Mouse (Mus musculus): ENCODE measurements around the gene Tmem204. TPM values are rescaled to one million over a fixed set of nuclear protein-coding genes. Genes with fewer than 3 reads are reported as not detected.
"Not testable (repeated sequence)": the region's sequence is repeated elsewhere in the genome, so short reads cannot be mapped to it uniquely, and the experiment has no call there.

Tmem204 gene
- 22.2 and 25.8 TPM in 2 replicates for polyA plus RNA-seq (2015; fragmentation: Nextera tagmentation; extraction: Ambion mirVana)

GRCm38 (mm10) chr17:25083444-25083931 lies at the start of gene Tmem204:
Gene Tmem204 (minus strand): TSS chr17:25083591.
- Histone ChIP-seq H3K27me3 (replicated peaks; ENCODE audit: control insufficient read depth, insufficient read depth, low read length) (no peaks in the 10 kb centered on the region), H3K36me3 (ENCODE audit: control insufficient read depth, insufficient read depth, low read length) (no peaks in the 10 kb centered on the region), H3K9ac (ENCODE audit: low read depth, low read length) (peak within 1 kb of the TSS; percentile 33; the same call in 1 of the 2 replicates), H3K4me2 (ENCODE audit: low read depth, low read length) (peak within 1 kb of the TSS; percentile 20), H3K4me3 (ENCODE audit: low read length) (no peak within 1 kb of the TSS), H3K4me1 (ENCODE audit: control insufficient read depth, insufficient read depth, low read length) (peaks cover 30% of the 10 kb centered on the region), H3K27ac (ENCODE audit: low read length) (peak within 1 kb of the TSS; percentile 98), H3K9me3 (ENCODE audit: control insufficient read depth, low read length) (no peaks in the 10 kb centered on the region)
- ATAC-seq = peak; percentile 87
- WGBS = 32% methylated on average over 7 of the region's 7 CpGs

- H3K9ac ChIP-seq (ENCODE audit: low read depth, low read length) = no peak overlapping the region
- no peak for ATAC-seq
- H3K27ac ChIP-seq (ENCODE audit: low read length) = no peak overlapping the region
- no peak overlapping the region for H3K4me2 ChIP-seq (ENCODE audit: low read depth, low read length)
- H3K9me3 ChIP-seq (ENCODE audit: control insufficient read depth, low read length) = no peaks in the 10 kb centered on the region
- H3K36me3 ChIP-seq (ENCODE audit: control insufficient read depth, insufficient read depth, low read length) = no peaks in the 10 kb centered on the region
- 85% methylated on average over 1 of the region's 1 CpGs for WGBS
- peaks cover 11% of the 10 kb centered on the region for H3K4me1 ChIP-seq (ENCODE audit: control insufficient read depth, insufficient read depth, low read length)
- H3K4me3 ChIP-seq (ENCODE audit: low read length) = no peak overlapping the region
- no peaks in the 10 kb centered on the region for H3K27me3 ChIP-seq (replicated peaks; ENCODE audit: control insufficient read depth, insufficient read depth, low read length)
Measured at GRCm38 (mm10) chr17:25130060-25130459, 46.7 kb upstream of the Tmem204 start.

GRCm38 (mm10) chr17:25127681-25128080 lies 44.3 kb upstream of the Tmem204 start:
- Histone ChIP-seq H3K4me3 (ENCODE audit: low read length) (no peak overlapping the region), H3K4me2 (ENCODE audit: low read depth, low read length) (no peak overlapping the region), H3K9me3 (ENCODE audit: control insufficient read depth, low read length) (no peaks in the 10 kb centered on the region), H3K4me1 (ENCODE audit: control insufficient read depth, insufficient read depth, low read length) (no peaks in the 10 kb centered on the region), H3K9ac (ENCODE audit: low read depth, low read length) (no peak overlapping the region), H3K36me3 (ENCODE audit: control insufficient read depth, insufficient read depth, low read length) (no peaks in the 10 kb centered on the region), H3K27me3 (replicated peaks; ENCODE audit: control insufficient read depth, insufficient read depth, low read length) (no peaks in the 10 kb centered on the region), H3K27ac (ENCODE audit: low read length) (no peak overlapping the region)
- WGBS = 60% methylated on average over 9 of the region's 9 CpGs
- no peak for ATAC-seq

GRCm38 (mm10) chr17:25127079-25127478 lies 43.7 kb upstream of the Tmem204 start:
- no peak overlapping the region for H3K9ac ChIP-seq (ENCODE audit: low read depth, low read length)

GRCm38 (mm10) chr17:25125442-25126060 lies 42.2 kb upstream of the Tmem204 start:
- not testable (repeated sequence) for H3K4me2 ChIP-seq (ENCODE audit: low read depth, low read length); H3K36me3 ChIP-seq (ENCODE audit: control insufficient read depth, insufficient read depth, low read length); ATAC-seq; H3K9me3 ChIP-seq (ENCODE audit: control insufficient read depth, low read length); H3K27ac ChIP-seq (ENCODE audit: low read length); H3K4me1 ChIP-seq (ENCODE audit: control insufficient read depth, insufficient read depth, low read length); H3K9ac ChIP-seq (ENCODE audit: low read depth, low read length); H3K4me3 ChIP-seq (ENCODE audit: low read length); H3K27me3 ChIP-seq (replicated peaks; ENCODE audit: control insufficient read depth, insufficient read depth, low read length)
- WGBS = 76% methylated on average over 3 of the region's 3 CpGs

More at GRCm38 (mm10) chr17:25127079-25127478, 43.7 kb upstream of the Tmem204 start:
- WGBS = 48% methylated on average over 8 of the region's 8 CpGs
- no peak overlapping the region for H3K4me2 ChIP-seq (ENCODE audit: low read depth, low read length)
- no peak overlapping the region for H3K27ac ChIP-seq (ENCODE audit: low read length)
- no peak overlapping the region for H3K4me3 ChIP-seq (ENCODE audit: low read length)
- no peak; the same call in 1 of the 2 replicates for ATAC-seq
- no peaks in the 10 kb centered on the region for H3K4me1 ChIP-seq (ENCODE audit: control insufficient read depth, insufficient read depth, low read length)
- no peaks in the 10 kb centered on the region for H3K27me3 ChIP-seq (replicated peaks; ENCODE audit: control insufficient read depth, insufficient read depth, low read length)
- H3K36me3 ChIP-seq (ENCODE audit: control insufficient read depth, insufficient read depth, low read length) = no peaks in the 10 kb centered on the region
- H3K9me3 ChIP-seq (ENCODE audit: control insufficient read depth, low read length) = no peaks in the 10 kb centered on the region

- Histone ChIP-seq H3K4me1 (ENCODE audit: control insufficient read depth, insufficient read depth, low read length) (no peaks in the 10 kb centered on the region), H3K4me3 (ENCODE audit: low read length) (no peak overlapping the region), H3K27me3 (replicated peaks; ENCODE audit: control insufficient read depth, insufficient read depth, low read length) (0 out of 2 replicates have a peak, but pooled peaks cover 3% of the 10 kb centered on the region), H3K4me2 (ENCODE audit: low read depth, low read length) (no peak overlapping the region), H3K36me3 (ENCODE audit: control insufficient read depth, insufficient read depth, low read length) (no peaks in the 10 kb centered on the region), H3K9me3 (ENCODE audit: control insufficient read depth, low read length) (no peaks in the 10 kb centered on the region), H3K9ac (ENCODE audit: low read depth, low read length) (no peak overlapping the region), H3K27ac (ENCODE audit: low read length) (no peak overlapping the region)
- WGBS = 30% methylated on average over 7 of the region's 7 CpGs
- no peak for ATAC-seq
Measured at GRCm38 (mm10) chr17:25123979-25124378, 40.6 kb upstream of the Tmem204 start.

GRCm38 (mm10) chr17:25120406-25120805 lies 37.0 kb upstream of the Tmem204 start, which contains the start of gene Ptx4:
Gene Ptx4 (plus strand): TSS chr17:25120760.
- H3K36me3 ChIP-seq (ENCODE audit: control insufficient read depth, insufficient read depth, low read length) = no peaks in the 10 kb centered on the region
- no peak within 1 kb of the TSS for H3K4me3 ChIP-seq (ENCODE audit: low read length)
- no peaks in the 10 kb centered on the region for H3K9me3 ChIP-seq (ENCODE audit: control insufficient read depth, low read length)
- no peak within 1 kb of the TSS for H3K4me2 ChIP-seq (ENCODE audit: low read depth, low read length)
- no peak for ATAC-seq
- no peak within 1 kb of the TSS for H3K9ac ChIP-seq (ENCODE audit: low read depth, low read length)
- 41% methylated on average over 3 of the region's 3 CpGs for WGBS
- no peaks in the 10 kb centered on the region for H3K4me1 ChIP-seq (ENCODE audit: control insufficient read depth, insufficient read depth, low read length)
- no peak within 1 kb of the TSS for H3K27ac ChIP-seq (ENCODE audit: low read length)
- H3K27me3 ChIP-seq (replicated peaks; ENCODE audit: control insufficient read depth, insufficient read depth, low read length) = 0 out of 2 replicates have a peak, but pooled peaks cover 3% of the 10 kb centered on the region

GRCm38 (mm10) chr17:25117263-25117662 lies 33.9 kb upstream of the Tmem204 start:
- ATAC-seq = no peak
- Histone ChIP-seq H3K4me3 (ENCODE audit: low read length) (no peak overlapping the region), H3K4me2 (ENCODE audit: low read depth, low read length) (no peak overlapping the region), H3K9me3 (ENCODE audit: control insufficient read depth, low read length) (no peaks in the 10 kb centered on the region), H3K9ac (ENCODE audit: low read depth, low read length) (no peak overlapping the region), H3K36me3 (ENCODE audit: control insufficient read depth, insufficient read depth, low read length) (no peaks in the 10 kb centered on the region), H3K27ac (ENCODE audit: low read length) (no peak overlapping the region), H3K27me3 (replicated peaks; ENCODE audit: control insufficient read depth, insufficient read depth, low read length) (0 out of 2 replicates have a peak, but pooled peaks cover 3% of the 10 kb centered on the region), H3K4me1 (ENCODE audit: control insufficient read depth, insufficient read depth, low read length) (peaks cover 7% of the 10 kb centered on the region)
- WGBS = 36% methylated on average over 4 of the region's 4 CpGs

GRCm38 (mm10) chr17:25115664-25116432 lies 32.5 kb upstream of the Tmem204 start, which contains the start of gene Telo2:
Gene Telo2 (minus strand): TSS chr17:25115967.
- 5% methylated on average over 40 of the region's 40 CpGs for WGBS
- Histone ChIP-seq H3K27me3 (replicated peaks; ENCODE audit: control insufficient read depth, insufficient read depth, low read length) (no peaks in the 10 kb centered on the region), H3K4me2 (ENCODE audit: low read depth, low read length) (peak within 1 kb of the TSS; percentile 99), H3K4me3 (ENCODE audit: low read length) (peak within 1 kb of the TSS; percentile 72), H3K9me3 (ENCODE audit: control insufficient read depth, low read length) (no peaks in the 10 kb centered on the region), H3K27ac (ENCODE audit: low read length) (peak within 1 kb of the TSS; percentile 87), H3K9ac (ENCODE audit: low read depth, low read length) (peak within 1 kb of the TSS; percentile 82), H3K36me3 (ENCODE audit: control insufficient read depth, insufficient read depth, low read length) (no peaks in the 10 kb centered on the region), H3K4me1 (ENCODE audit: control insufficient read depth, insufficient read depth, low read length) (peaks cover 7% of the 10 kb centered on the region)
- peak; percentile 96 for ATAC-seq

All from intestine, embryonic 16.5 days (tissue).